Mouse (Mus musculus): Measurements from ENCODE around the gene Naa80.

Naa80 gene

GRCm38 (mm10) chr9:107618778-107619545 is 40.3 kb downstream of the Naa80 start:
- DNase-seq (ENCODE audit: low spot score), result peak; percentile 88

GRCm38 (mm10) chr9:107619546-107619879 is 40.8 kb downstream of the Naa80 start:
- DNase-seq (ENCODE audit: low spot score), result no peak

GRCm38 (mm10) chr9:107620954-107621353 is 42.3 kb downstream of the Naa80 start:
- DNase-seq (ENCODE audit: low spot score), result no peak

GRCm38 (mm10) chr9:107624539-107624938 is 45.9 kb downstream of the Naa80 start:
- no peak for DNase-seq (ENCODE audit: low spot score)

- no peak for DNase-seq (ENCODE audit: low spot score)
Measured at GRCm38 (mm10) chr9:107624951-107625350, 46.3 kb downstream of the Naa80 start.

- DNase-seq (ENCODE audit: low spot score), result no peak
Measured at GRCm38 (mm10) chr9:107625351-107626128, 46.9 kb downstream of the Naa80 start.

- DNase-seq (ENCODE audit: low spot score), result no peak
Measured at GRCm38 (mm10) chr9:107626158-107626843, 47.6 kb downstream of the Naa80 start.

GRCm38 (mm10) chr9:107626844-107627277 is 48.2 kb downstream of the Naa80 start:
- DNase-seq (ENCODE audit: low spot score), result peak; percentile 81

- no peak for DNase-seq (ENCODE audit: low spot score)
Measured at GRCm38 (mm10) chr9:107627387-107628255, 48.9 kb downstream of the Naa80 start.

- no peak for DNase-seq (ENCODE audit: low spot score)
Measured at GRCm38 (mm10) chr9:107628721-107629410, 50.2 kb downstream of the Naa80 start.

GRCm38 (mm10) chr9:107629411-107629730 is 50.7 kb downstream of the Naa80 start:
- DNase-seq (ENCODE audit: low spot score), result no peak

GRCm38 (mm10) chr9:107629901-107630425 is 51.3 kb downstream of the Naa80 start:
- DNase-seq (ENCODE audit: low spot score), result no peak

- DNase-seq (ENCODE audit: low spot score), result no peak
Measured at GRCm38 (mm10) chr9:107630576-107630975, 51.9 kb downstream of the Naa80 start.

- no peak for DNase-seq (ENCODE audit: low spot score)
Measured at GRCm38 (mm10) chr9:107631311-107631826, 52.7 kb downstream of the Naa80 start.

GRCm38 (mm10) chr9:107631861-107632260 is 53.2 kb downstream of the Naa80 start:
- no peak for DNase-seq (ENCODE audit: low spot score)

- no peak for DNase-seq (ENCODE audit: low spot score)
Measured at GRCm38 (mm10) chr9:107632478-107632877, 53.8 kb downstream of the Naa80 start.

GRCm38 (mm10) chr9:107633091-107633660 is 54.5 kb downstream of the Naa80 start:
- DNase-seq (ENCODE audit: low spot score), result peak; percentile 87

All from yolk sac, embryonic 10.5 days (tissue).